Mouse (Mus musculus): ENCODE results near the gene Rabgap1l. TPM values are rescaled to one million over a fixed set of nuclear protein-coding genes. Genes with fewer than 3 reads are reported as not detected.
A peak's percentile ranks its signal among the peaks of the same experiment; 100 is the strongest.

Gene Rabgap1l
- polyA plus RNA-seq, 1 experiment from 2014 or later: 53.5 TPM

DNA sequence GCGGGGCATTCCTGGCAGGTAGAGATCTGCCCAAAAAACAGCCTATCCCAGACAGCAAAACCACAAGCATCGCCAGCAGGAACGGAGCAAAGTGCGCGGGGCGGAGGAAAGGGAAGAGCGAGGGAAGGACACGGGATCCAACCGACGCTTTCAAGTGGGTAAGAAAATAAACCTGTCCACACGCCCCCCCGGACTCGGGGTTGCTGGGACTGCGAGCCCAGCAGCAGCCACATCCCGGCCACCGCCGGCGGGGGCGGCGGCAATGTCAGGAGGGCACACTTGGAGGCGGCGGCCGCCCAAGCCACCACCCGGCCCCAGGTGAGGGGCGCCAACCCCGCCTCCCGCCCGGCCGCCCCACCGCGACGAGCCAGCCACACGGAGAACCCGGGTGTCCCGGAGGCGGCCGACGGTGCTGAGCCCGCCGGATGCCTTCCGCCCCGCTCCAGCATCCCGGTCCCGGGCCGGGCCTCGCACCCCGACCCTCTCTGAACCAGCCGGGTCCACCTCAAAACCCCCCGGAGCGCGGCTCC, 790 bp downstream of the Rabgap1l start:
- ATAC-seq (replicated peaks; ENCODE audit: insufficient number of reproducible peaks, low FRiP score, low TSS enrichment): peak; percentile 60

DNA sequence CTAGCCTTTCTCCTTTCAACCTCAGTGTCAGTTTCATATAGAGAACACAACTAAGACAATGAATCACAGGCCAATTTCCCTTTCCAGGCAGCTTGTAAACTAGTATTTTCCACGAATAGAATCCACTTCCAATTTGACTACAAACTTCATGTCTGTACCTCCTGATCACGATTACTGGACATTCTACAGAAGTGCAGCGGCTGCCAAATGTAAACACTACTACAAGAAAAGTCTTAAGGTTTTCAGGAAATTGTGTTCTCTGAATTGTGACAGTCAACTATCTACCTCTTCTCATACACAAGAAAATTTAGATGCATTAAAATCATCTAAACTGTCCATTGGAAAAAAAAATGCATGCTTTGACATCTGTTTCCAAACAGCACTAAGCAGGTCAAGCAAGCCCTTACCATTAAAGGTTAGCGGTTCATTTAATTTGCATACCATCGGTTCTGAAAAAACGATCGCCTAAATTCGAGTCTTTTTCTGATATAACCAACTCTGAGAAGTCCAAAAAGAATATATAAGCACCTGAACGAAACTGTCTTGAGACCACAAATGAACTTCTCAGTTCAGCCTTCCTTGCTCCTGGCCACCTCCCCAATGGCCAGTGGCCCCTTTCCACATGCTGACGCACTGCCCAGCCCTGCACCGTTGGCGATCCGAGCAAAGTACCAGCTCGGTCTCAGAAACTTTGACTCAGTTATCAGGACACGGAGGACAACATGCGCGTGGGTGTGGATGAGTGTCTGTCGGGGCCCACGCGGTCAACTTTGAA, 1.4 kb downstream of the Rabgap1l start:
- WGBS (ENCODE audit: insufficient replicate concordance): 7% methylated on average over 20 of the region's 20 CpGs
- Histone ChIP-seq H3K27ac (ENCODE audit: low read depth, low read length) (peak overlapping the region; percentile 75), H3K9ac (ENCODE audit: low read depth, low read length) (peak overlapping the region; percentile 79), H3K36me3 (ENCODE audit: control insufficient read depth, insufficient read depth, low read length) (no peaks in the 10 kb centered on the region), H3K9me3 (replicated peaks; ENCODE audit: control insufficient read depth, low read length) (no peaks in the 10 kb centered on the region), H3K4me2 (peak overlapping the region; percentile 89), H3K27me3 (ENCODE audit: control insufficient read depth, insufficient read depth, low read length) (no peaks in the 10 kb centered on the region), H3K4me1 (ENCODE audit: control insufficient read depth, insufficient read depth, low read length) (peaks cover 7% of the 10 kb centered on the region), H3K4me3 (ENCODE audit: low read depth, low read length) (peak overlapping the region; percentile 88)
- ATAC-seq (replicated peaks; ENCODE audit: insufficient number of reproducible peaks, low FRiP score, low TSS enrichment): peak; percentile 32; the same call in 1 of the 2 replicates

More for the DNA sequence above, 790 bp downstream of the Rabgap1l start:
- peak overlapping the region; percentile 79 for H3K9ac ChIP-seq (ENCODE audit: low read depth, low read length)
- WGBS (ENCODE audit: insufficient replicate concordance): under 1% methylated on average over 37 of the region's 51 CpGs
- H3K27ac ChIP-seq (ENCODE audit: low read depth, low read length): peak overlapping the region; percentile 75
- H3K4me3 ChIP-seq (ENCODE audit: low read depth, low read length): peak overlapping the region; percentile 88
- H3K27me3 ChIP-seq (ENCODE audit: control insufficient read depth, insufficient read depth, low read length): no peaks in the 10 kb centered on the region
- no peaks in the 10 kb centered on the region for H3K9me3 ChIP-seq (replicated peaks; ENCODE audit: control insufficient read depth, low read length)
- H3K4me1 ChIP-seq (ENCODE audit: control insufficient read depth, insufficient read depth, low read length): peaks cover 3% of the 10 kb centered on the region
- H3K36me3 ChIP-seq (ENCODE audit: control insufficient read depth, insufficient read depth, low read length): no peaks in the 10 kb centered on the region
- peak overlapping the region; percentile 89 for H3K4me2 ChIP-seq

DNA sequence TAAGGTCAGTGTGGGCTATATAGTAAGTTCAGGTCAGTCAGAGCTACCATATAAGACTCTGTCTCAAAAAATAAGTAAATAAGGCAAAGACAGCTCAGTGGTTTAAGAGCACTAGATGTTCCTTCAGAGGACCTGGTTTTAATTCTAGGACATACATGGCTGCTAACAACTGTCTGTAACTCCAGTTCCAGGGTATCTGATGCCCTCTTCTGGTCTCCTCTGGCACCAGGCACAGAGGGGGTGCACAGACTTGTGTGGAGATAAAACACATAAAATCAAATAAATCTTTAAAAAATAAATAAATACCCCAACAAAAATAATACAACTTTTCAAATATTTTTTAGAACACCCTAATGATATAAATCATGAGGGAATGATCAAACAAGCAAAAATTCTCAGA, 2.4 kb downstream of the Rabgap1l start:
- no peak overlapping the region for H3K9ac ChIP-seq (ENCODE audit: low read depth, low read length)
- no peaks in the 10 kb centered on the region for H3K9me3 ChIP-seq (replicated peaks; ENCODE audit: control insufficient read depth, low read length)
- peaks cover 7% of the 10 kb centered on the region for H3K4me1 ChIP-seq (ENCODE audit: control insufficient read depth, insufficient read depth, low read length)
- H3K27me3 ChIP-seq (ENCODE audit: control insufficient read depth, insufficient read depth, low read length): no peaks in the 10 kb centered on the region
- no peaks in the 10 kb centered on the region for H3K36me3 ChIP-seq (ENCODE audit: control insufficient read depth, insufficient read depth, low read length)
- H3K27ac ChIP-seq (ENCODE audit: low read depth, low read length): no peak overlapping the region
- no peak overlapping the region for H3K4me2 ChIP-seq
- ATAC-seq (replicated peaks; ENCODE audit: insufficient number of reproducible peaks, low FRiP score, low TSS enrichment): no peak
- H3K4me3 ChIP-seq (ENCODE audit: low read depth, low read length): no peak overlapping the region

DNA sequence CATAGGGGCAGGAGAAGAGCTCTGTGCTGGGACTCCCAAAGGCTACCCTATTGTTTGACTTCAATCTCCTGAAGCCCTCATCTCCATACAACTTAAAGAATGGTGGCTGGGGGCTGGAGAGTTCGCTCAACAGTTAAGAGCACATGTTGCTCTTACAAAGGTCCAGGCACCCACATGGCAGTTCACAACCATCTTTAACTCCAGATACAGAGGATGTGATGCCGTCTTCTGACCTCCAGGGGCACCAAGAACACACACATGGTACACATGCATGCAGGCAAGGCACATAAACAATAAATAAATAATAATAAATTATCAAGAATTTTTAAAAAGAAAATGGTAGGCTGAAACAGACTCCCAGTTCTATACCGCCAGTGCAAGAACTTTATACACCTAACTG, 3.1 kb downstream of the Rabgap1l start:
- Histone ChIP-seq H3K9ac (ENCODE audit: low read depth, low read length) (no peak overlapping the region), H3K4me3 (ENCODE audit: low read depth, low read length) (no peak overlapping the region), H3K36me3 (ENCODE audit: control insufficient read depth, insufficient read depth, low read length) (no peaks in the 10 kb centered on the region), H3K4me2 (no peak overlapping the region), H3K27me3 (ENCODE audit: control insufficient read depth, insufficient read depth, low read length) (no peaks in the 10 kb centered on the region), H3K27ac (ENCODE audit: low read depth, low read length) (no peak overlapping the region), H3K4me1 (ENCODE audit: control insufficient read depth, insufficient read depth, low read length) (peaks cover 7% of the 10 kb centered on the region), H3K9me3 (replicated peaks; ENCODE audit: control insufficient read depth, low read length) (no peaks in the 10 kb centered on the region)
- ATAC-seq (replicated peaks; ENCODE audit: insufficient number of reproducible peaks, low FRiP score, low TSS enrichment): no peak
- WGBS (ENCODE audit: insufficient replicate concordance): 75% methylated on average over 3 of the region's 3 CpGs

DNA sequence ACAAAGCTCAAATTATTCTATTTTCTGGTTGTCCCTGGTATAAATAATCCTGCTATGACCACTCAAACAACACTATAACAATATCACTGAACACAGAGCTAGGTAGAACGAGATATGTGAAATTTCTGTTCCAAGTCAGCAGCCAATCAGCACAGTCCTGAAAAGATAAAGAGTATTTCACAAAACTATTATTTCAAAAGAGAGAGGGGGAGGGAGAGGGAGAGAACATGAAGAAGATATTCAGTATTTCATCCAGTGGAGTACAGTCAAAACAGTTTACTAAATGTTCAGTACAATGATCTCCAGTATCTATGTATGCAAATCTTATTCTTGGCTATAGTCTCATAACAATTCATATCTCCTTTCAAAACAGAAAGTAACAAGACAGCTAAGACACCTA, 5.1 kb downstream of the Rabgap1l start:
- H3K4me3 ChIP-seq (ENCODE audit: low read depth, low read length): no peak overlapping the region
- no peak overlapping the region for H3K27ac ChIP-seq (ENCODE audit: low read depth, low read length)
- 46% methylated on average over 1 of the region's 1 CpGs for WGBS (ENCODE audit: insufficient replicate concordance)
- H3K27me3 ChIP-seq (ENCODE audit: control insufficient read depth, insufficient read depth, low read length): no peaks in the 10 kb centered on the region
- H3K36me3 ChIP-seq (ENCODE audit: control insufficient read depth, insufficient read depth, low read length): no peaks in the 10 kb centered on the region
- ATAC-seq (replicated peaks; ENCODE audit: insufficient number of reproducible peaks, low FRiP score, low TSS enrichment): no peak
- peaks cover 7% of the 10 kb centered on the region for H3K4me1 ChIP-seq (ENCODE audit: control insufficient read depth, insufficient read depth, low read length)
- H3K9ac ChIP-seq (ENCODE audit: low read depth, low read length): no peak overlapping the region
- no peak overlapping the region for H3K4me2 ChIP-seq
- no peaks in the 10 kb centered on the region for H3K9me3 ChIP-seq (replicated peaks; ENCODE audit: control insufficient read depth, low read length)

DNA sequence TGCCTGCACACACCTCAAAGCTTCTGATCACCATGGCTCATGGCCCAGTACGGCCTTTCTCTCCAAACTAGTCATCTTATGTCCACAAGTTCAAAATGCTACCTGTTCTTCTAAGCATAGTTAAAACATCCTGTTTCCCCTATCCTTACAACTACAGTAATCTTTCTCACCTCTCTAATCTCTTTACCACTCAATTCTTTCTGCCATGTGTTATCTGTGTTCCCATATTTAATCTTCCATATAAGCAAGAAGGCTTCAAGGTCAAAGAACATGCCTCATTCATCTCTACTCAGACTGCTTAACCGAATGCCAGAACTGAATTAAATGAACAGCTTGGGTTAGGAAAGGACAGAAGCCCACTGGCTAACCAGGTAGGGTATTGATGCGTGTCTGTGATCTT, 5.8 kb downstream of the Rabgap1l start:
- no peak overlapping the region; the same call in 1 of the 2 replicates for H3K27ac ChIP-seq (ENCODE audit: low read depth, low read length)
- no peaks in the 10 kb centered on the region for H3K27me3 ChIP-seq (ENCODE audit: control insufficient read depth, insufficient read depth, low read length)
- no peak overlapping the region for H3K4me3 ChIP-seq (ENCODE audit: low read depth, low read length)
- peak overlapping the region; percentile 2; the same call in 1 of the 2 replicates for H3K4me2 ChIP-seq
- no peaks in the 10 kb centered on the region for H3K36me3 ChIP-seq (ENCODE audit: control insufficient read depth, insufficient read depth, low read length)
- 69% methylated on average over 3 of the region's 3 CpGs for WGBS (ENCODE audit: insufficient replicate concordance)
- no peak for ATAC-seq (replicated peaks; ENCODE audit: insufficient number of reproducible peaks, low FRiP score, low TSS enrichment)
- H3K9me3 ChIP-seq (replicated peaks; ENCODE audit: control insufficient read depth, low read length): no peaks in the 10 kb centered on the region
- no peak overlapping the region; the same call in 1 of the 2 replicates for H3K9ac ChIP-seq (ENCODE audit: low read depth, low read length)
- peaks cover 7% of the 10 kb centered on the region for H3K4me1 ChIP-seq (ENCODE audit: control insufficient read depth, insufficient read depth, low read length)

DNA sequence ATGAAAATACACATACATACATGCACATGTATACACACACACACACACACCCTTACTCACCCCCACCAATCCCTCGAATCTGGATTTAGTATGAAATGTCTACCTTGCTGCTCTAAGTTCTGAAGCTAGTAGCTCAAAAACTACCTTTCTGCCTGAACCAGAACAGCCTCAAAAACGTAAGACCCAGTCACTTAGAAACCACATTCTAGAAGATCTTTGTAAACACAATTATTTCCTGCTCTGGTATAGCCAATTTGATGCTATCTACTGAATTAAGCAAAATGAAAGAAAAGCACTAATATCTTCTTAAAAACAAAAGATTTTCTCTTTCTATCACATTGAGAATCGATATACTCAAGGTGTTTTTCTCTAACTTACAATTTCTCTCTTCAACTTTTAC, 6.4 kb downstream of the Rabgap1l start:
- Histone ChIP-seq H3K27ac (ENCODE audit: low read depth, low read length) (no peak overlapping the region), H3K4me2 (no peak overlapping the region), H3K9me3 (replicated peaks; ENCODE audit: control insufficient read depth, low read length) (no peaks in the 10 kb centered on the region), H3K36me3 (ENCODE audit: control insufficient read depth, insufficient read depth, low read length) (no peaks in the 10 kb centered on the region), H3K4me3 (ENCODE audit: low read depth, low read length) (no peak overlapping the region), H3K4me1 (ENCODE audit: control insufficient read depth, insufficient read depth, low read length) (peaks cover 7% of the 10 kb centered on the region), H3K27me3 (ENCODE audit: control insufficient read depth, insufficient read depth, low read length) (no peaks in the 10 kb centered on the region), H3K9ac (ENCODE audit: low read depth, low read length) (no peak overlapping the region)
- 82% methylated on average over 3 of the region's 3 CpGs for WGBS (ENCODE audit: insufficient replicate concordance)
- no peak for ATAC-seq (replicated peaks; ENCODE audit: insufficient number of reproducible peaks, low FRiP score, low TSS enrichment)

DNA sequence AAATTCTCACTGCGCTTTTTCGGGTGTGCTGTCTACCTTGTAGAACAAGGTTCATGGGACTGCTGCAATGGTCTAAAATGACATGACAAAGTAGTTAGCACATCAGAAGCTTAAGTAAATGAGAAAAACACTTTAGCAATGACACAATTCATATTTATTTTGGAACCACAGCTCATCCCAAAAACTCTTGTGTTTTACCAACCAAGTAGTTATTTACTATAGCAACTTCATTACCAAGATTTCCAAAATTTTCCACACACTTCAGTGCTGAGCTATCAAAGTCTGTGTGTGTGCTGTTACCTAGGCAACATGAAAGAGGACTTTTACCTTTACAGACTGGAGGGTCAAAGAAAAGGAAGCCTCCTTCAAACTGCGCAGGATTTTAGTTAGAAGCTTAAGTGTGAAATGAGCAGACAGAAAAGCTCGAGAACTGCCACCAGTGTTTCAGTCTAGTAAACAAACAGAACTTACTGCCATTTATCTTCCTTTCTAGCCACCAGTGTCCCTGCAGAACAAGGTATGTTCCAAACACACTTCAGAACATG, 7.3 kb downstream of the Rabgap1l start:
- H3K4me3 ChIP-seq (ENCODE audit: low read depth, low read length): no peak overlapping the region
- no peak overlapping the region for H3K9ac ChIP-seq (ENCODE audit: low read depth, low read length)
- whole genome bisulfite sequencing (ENCODE audit: insufficient replicate concordance): 74% methylated on average over 4 of the region's 4 CpGs
- H3K27ac ChIP-seq (ENCODE audit: low read depth, low read length): no peak overlapping the region
- H3K9me3 ChIP-seq (replicated peaks; ENCODE audit: control insufficient read depth, low read length): no peaks in the 10 kb centered on the region
- no peak overlapping the region for H3K4me2 ChIP-seq
- H3K4me1 ChIP-seq (ENCODE audit: control insufficient read depth, insufficient read depth, low read length): peaks cover 7% of the 10 kb centered on the region
- ATAC-seq (replicated peaks; ENCODE audit: insufficient number of reproducible peaks, low FRiP score, low TSS enrichment): no peak
- no peaks in the 10 kb centered on the region for H3K36me3 ChIP-seq (ENCODE audit: control insufficient read depth, insufficient read depth, low read length)
- H3K27me3 ChIP-seq (ENCODE audit: control insufficient read depth, insufficient read depth, low read length): no peaks in the 10 kb centered on the region
